Mouse (Mus musculus) liver, embryonic 12.5 days (tissue): Measurements from ENCODE around the gene Cdk12. TPM values are rescaled to one million over a fixed set of nuclear protein-coding genes. Genes with fewer than 3 reads are reported as not detected.
"Not testable (repeated sequence)": the region's sequence is repeated elsewhere in the genome, so short reads cannot be mapped to it uniquely, and the experiment has no call there.

Source experiments
- ATAC-seq: fragments of 200-750 bp; cut with Nextera tagmentation; 2 replicates; pipeline ENCODE4 v1.8.0; 2017; ENCODE audit warnings: moderate number of reproducible peaks, mild to moderate bottlenecking, moderate library complexity
- H3K27ac ChIP-seq: fragments of 300-500 bp; sonication (generic); 2 replicates; pipeline ENCODE4 v1.5.1; 2016; ENCODE audit warnings: mild to moderate bottlenecking
- H3K27me3 ChIP-seq: fragments of 300-500 bp; sonication (generic); replicated peaks from 2 replicates; pipeline ENCODE4 v1.6.1; 2016; ENCODE audit warnings: mild to moderate bottlenecking, moderate library complexity
- H3K36me3 ChIP-seq: fragments of 300-500 bp; sonication (generic); 2 replicates; pipeline ENCODE4 v1.6.1; 2016; ENCODE audit warnings: mild to moderate bottlenecking, moderate library complexity
- H3K4me1 ChIP-seq: fragments of 300-500 bp; sonication (generic); 2 replicates; pipeline ENCODE4 v1.6.1; 2016
- H3K4me2 ChIP-seq: fragments of 300-500 bp; sonication (generic); 2 replicates; pipeline ENCODE4 v1.6.1; 2016; ENCODE audit warnings: mild to moderate bottlenecking, moderate library complexity
- H3K4me3 ChIP-seq: fragments of 300-500 bp; sonication (generic); 2 replicates; pipeline ENCODE4 v1.5.1; 2016; ENCODE audit warnings: mild to moderate bottlenecking, moderate library complexity
- H3K9ac ChIP-seq: fragments of 300-500 bp; sonication (generic); 2 replicates; pipeline ENCODE4 v1.6.1; 2016; ENCODE audit warnings: mild to moderate bottlenecking, moderate library complexity
- H3K9me3 ChIP-seq: fragments of 300-500 bp; sonication (generic); replicated peaks from 2 replicates; pipeline ENCODE4 v1.6.1; 2016; ENCODE audit warnings: mild to moderate bottlenecking, moderate library complexity
- whole genome bisulfite sequencing: fragments of 180-500 bp; shearing (Covaris S2); methylation state at CpG from one replicate; pipeline ENCODE4 v1.1.7; 2016; ENCODE audit not compliant: insufficient replicate concordance; 5-methylcytosine and 5-hydroxymethylcytosine counted together
- polyA plus RNA-seq: library from polyadenylated mRNA; unstranded; fragments of >200 nt; fragmentation: Nextera tagmentation; extraction: Ambion mirVana; gene quantifications from 2 replicates; pipeline ENCODE4 v1.2.1, GENCODE M21; 2016

Gene Cdk12
- polyA plus RNA-seq, 1 experiment from 2014 or later, result 9.0 TPM

DNA sequence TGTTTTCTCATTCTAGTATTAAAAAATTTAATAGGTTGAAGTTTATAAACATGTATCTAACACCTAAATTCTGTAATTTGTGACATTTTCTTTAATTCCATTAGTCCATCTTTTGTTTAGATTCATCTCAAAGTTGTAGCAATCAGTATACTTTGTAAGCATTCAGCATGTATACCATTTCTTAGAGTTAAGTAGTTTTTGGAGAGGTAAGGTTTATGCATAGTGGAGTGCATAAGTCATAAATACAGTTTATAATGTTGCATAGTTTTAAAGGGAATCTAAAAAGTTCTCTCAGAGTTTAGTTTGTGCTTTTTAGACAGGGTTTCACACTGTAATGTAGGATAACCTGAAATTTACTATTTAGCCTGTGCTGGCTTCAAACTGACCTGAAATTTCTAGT lies 2.6 kb downstream of the Cdk12 start:
- Histone ChIP-seq H3K4me2 (peak overlapping the region; percentile 83), H3K4me3 (peak overlapping the region; percentile 51), H3K9me3 (no peaks in the 10 kb centered on the region), H3K4me1 (peaks cover 39% of the 10 kb centered on the region), H3K36me3 (peaks cover 41% of the 10 kb centered on the region), H3K27ac (no peak overlapping the region), H3K9ac (peak overlapping the region; percentile 52), H3K27me3 (no peaks in the 10 kb centered on the region)
- no peak for ATAC-seq

DNA sequence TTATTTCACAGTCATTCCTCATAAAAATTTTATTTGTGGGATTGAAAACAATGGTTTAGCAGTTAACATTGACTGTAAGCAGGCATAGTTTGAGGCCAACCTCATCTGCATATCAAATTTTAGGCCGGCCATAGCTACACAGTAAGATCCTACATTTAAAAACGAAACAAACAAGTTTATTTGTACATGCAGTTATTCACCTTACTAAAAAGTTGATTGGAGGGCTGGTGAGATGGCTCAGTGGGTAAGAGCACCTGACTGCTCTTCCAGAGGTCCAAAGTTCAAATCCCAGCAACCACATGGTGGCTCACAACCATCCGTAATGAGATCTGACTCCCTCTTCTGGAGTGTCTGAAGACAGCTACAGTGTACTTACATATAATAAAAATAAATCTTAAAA lies 3.4 kb downstream of the Cdk12 start:
- H3K9ac ChIP-seq, result peak overlapping the region; percentile 52
- not testable (repeated sequence) for H3K9me3 ChIP-seq, ATAC-seq, H3K27me3 ChIP-seq
- 55% methylated on average over 3 of the region's 3 CpGs for WGBS
- H3K4me2 ChIP-seq, result peak overlapping the region; percentile 65
- H3K36me3 ChIP-seq, result peaks cover 49% of the 10 kb centered on the region
- H3K4me1 ChIP-seq, result peaks cover 43% of the 10 kb centered on the region
- H3K27ac ChIP-seq, result peak overlapping the region; percentile 56; the same call in 1 of the 2 replicates
- peak overlapping the region; percentile 51 for H3K4me3 ChIP-seq

DNA sequence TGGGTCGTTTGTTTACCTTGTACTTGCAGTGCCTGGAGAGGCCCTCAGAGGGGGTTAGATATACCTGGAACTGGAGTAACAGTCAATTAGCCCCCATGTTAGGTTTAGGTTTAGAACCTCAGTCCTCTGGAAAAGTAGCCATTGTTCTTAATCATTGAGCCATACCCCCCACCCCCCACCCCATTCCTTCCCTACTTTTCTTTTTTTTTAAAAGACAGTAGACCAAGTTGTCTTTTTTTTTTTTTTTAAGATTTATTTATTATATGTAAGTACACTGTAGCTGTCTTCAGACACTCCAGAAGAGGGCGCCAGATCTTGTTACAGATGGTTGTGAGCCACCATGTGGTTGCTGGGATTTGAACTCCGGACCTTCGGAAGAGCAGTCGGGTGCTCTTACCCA lies 6.8 kb downstream of the Cdk12 start:
- not testable (repeated sequence) for H3K9me3 ChIP-seq, H3K27ac ChIP-seq, H3K4me2 ChIP-seq, H3K4me3 ChIP-seq, ATAC-seq, H3K27me3 ChIP-seq, H3K9ac ChIP-seq
- 70% methylated on average over 5 of the region's 5 CpGs for WGBS
- Histone ChIP-seq H3K36me3 (peaks cover 76% of the 10 kb centered on the region), H3K4me1 (peaks cover 66% of the 10 kb centered on the region)

DNA sequence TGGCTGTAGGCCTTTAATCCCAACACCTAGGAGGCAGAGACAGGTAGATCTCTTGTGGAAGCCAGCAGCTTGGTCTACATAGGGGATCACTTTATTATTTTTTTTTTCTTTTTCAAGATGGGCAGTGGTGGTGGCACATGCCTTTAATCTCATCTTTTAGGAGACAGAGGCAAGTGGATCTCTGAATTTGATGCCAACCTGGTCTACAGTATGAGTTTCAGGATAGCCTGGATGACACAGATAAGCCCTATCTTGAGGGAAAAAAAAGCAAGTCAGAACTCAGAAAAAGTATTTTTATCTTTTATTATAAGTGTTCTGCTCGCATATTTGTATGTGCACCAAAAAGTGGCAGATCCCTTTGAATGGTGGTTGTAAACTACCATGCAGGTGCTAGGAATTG lies 10.5 kb downstream of the Cdk12 start:
- H3K27ac ChIP-seq, result peak overlapping the region; percentile 84
- H3K4me3 ChIP-seq, result no peak overlapping the region
- ATAC-seq, result peak; percentile 82
- H3K9ac ChIP-seq, result 0 out of 2 replicates have a peak overlapping the region, but pooled peaks have one; percentile 7
- peaks cover 51% of the 10 kb centered on the region for H3K4me1 ChIP-seq
- H3K4me2 ChIP-seq, result peak overlapping the region; percentile 43
- peaks cover 86% of the 10 kb centered on the region for H3K36me3 ChIP-seq
- WGBS, result 26% methylated on average over 1 of the region's 1 CpGs
- H3K27me3 ChIP-seq, result no peaks in the 10 kb centered on the region
- H3K9me3 ChIP-seq, result no peaks in the 10 kb centered on the region

DNA sequence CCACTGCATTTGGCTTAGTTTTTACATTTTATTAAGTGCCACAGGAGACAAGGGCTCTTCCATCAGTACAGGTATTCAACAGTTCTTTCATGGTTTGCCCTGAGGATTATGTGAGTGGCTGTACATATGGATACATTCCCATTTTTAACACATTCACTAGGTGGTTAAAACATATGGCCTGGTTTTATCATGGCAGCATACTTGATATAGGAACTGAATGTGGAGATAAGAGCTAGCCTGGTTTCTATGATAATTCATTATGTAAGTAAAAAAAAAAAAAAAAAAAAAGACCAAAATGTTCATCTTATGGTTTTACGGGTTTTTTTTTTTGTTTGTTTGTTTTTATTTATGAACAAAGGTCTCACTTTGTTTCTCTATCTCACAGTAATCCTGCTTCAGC lies 23.5 kb downstream of the Cdk12 start:
- no peak for ATAC-seq
- H3K9ac ChIP-seq, result no peak overlapping the region

DNA sequence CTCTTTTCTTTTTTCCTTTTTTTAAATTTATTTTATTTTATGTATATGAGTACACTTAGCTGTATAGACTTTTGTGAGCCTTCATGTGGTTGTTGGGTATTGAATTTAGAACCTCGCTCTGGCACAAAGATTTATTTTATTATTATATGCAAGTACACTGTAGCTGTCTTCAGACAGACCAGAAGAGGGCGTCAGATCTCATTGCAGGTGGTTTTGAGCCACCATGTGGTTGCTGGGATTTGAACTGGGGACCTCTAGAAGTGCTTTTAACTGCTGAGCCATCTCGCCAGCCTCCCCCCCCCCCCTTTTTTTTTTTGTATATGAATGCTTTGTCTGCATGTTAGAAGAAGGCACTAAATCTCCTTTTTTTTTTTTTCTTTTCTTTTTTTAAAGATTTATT lies 35.6 kb downstream of the Cdk12 start:
- Histone ChIP-seq H3K9ac (no peak overlapping the region), H3K4me1 (peaks cover 4% of the 10 kb centered on the region), H3K27ac (no peak overlapping the region), H3K4me2 (no peak overlapping the region), H3K36me3 (peaks cover 88% of the 10 kb centered on the region), H3K4me3 (no peak overlapping the region), H3K27me3 (no peaks in the 10 kb centered on the region), H3K9me3 (no peaks in the 10 kb centered on the region)
- no peak for ATAC-seq
- WGBS, result 74% methylated on average over 3 of the region's 3 CpGs

More for the DNA sequence above, 23.5 kb downstream of the Cdk12 start:
- Histone ChIP-seq H3K36me3 (peaks cover 83% of the 10 kb centered on the region), H3K4me2 (no peak overlapping the region), H3K27me3 (no peaks in the 10 kb centered on the region), H3K4me1 (0 out of 2 replicates have a peak, but pooled peaks cover 5% of the 10 kb centered on the region), H3K4me3 (no peak overlapping the region), H3K9me3 (no peaks in the 10 kb centered on the region), H3K27ac (no peak overlapping the region)
- 89% methylated on average over 1 of the region's 1 CpGs for WGBS

DNA sequence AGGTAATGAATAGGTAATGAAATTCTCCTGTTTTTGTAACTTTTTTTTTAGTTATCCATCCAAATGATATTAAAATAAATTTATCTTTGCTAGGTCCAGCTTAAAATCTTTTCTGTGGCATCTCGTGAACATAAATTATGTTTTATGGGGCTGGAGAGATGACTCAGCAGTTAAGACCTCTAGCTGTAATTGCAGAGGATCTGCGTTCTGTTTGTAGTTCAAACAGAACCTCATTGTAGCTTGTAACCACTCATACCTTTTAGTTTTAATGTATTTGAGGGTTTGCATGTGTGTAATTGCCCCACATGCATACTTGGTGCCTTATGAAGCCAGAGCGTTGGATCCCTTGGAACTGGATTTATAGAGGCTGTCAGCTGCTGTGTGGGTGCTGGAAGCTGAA lies 36.1 kb downstream of the Cdk12 start:
- H3K4me1 ChIP-seq, result peaks cover 9% of the 10 kb centered on the region
- ATAC-seq, result no peak

DNA sequence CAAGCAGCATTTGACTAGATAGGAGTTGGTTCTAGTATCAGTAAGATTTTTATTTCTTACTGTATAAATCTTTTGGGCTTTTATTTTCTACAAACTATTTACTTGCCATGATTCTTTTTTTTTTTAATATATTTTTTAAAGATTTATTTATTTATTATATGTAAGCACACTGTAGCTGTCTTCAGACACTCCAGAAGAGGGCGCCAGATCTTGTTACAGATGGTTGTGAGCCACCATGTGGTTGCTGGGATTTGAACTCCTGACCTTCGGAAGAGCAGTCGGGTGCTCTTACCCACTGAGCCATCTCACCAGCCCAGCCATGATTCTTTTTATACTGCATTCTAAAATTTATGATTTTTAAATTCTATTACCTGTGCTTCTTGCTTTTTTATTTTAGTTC lies 40.1 kb downstream of the Cdk12 start:
- Histone ChIP-seq H3K4me1 (peaks cover 25% of the 10 kb centered on the region), H3K36me3 (peaks cover 90% of the 10 kb centered on the region)
- ATAC-seq, H3K9me3 ChIP-seq, H3K4me2 ChIP-seq, H3K27ac ChIP-seq, H3K4me3 ChIP-seq, H3K9ac ChIP-seq, H3K27me3 ChIP-seq: not testable (repeated sequence)
- 72% methylated on average over 3 of the region's 3 CpGs for WGBS

More for the DNA sequence above, 36.1 kb downstream of the Cdk12 start:
- H3K4me2 ChIP-seq, result no peak overlapping the region
- H3K4me3 ChIP-seq, result no peak overlapping the region
- no peaks in the 10 kb centered on the region for H3K27me3 ChIP-seq
- H3K36me3 ChIP-seq, result peaks cover 90% of the 10 kb centered on the region
- 88% methylated on average over 3 of the region's 3 CpGs for WGBS
- H3K27ac ChIP-seq, result no peak overlapping the region
- H3K9ac ChIP-seq, result no peak overlapping the region
- no peaks in the 10 kb centered on the region for H3K9me3 ChIP-seq

DNA sequence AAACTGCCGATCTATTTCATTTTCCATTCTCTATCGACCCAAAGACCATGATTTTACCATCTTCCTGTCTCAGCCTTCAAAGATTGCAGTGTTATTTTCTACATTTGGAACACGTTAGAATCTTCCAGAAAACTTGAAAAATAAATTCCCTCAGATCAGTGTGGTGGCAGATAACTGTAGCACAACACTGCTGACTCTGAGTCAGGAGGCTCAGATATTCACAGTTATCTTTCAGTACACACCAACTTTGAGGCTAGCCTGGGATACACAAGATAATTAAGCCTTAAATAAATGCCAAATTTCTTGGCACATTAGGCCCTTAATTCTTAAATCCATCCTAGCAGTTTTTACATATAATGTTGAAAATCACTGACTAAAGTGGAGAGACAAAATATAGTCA lies 41.6 kb downstream of the Cdk12 start:
- Histone ChIP-seq H3K9ac (no peak overlapping the region), H3K4me3 (no peak overlapping the region), H3K27me3 (no peaks in the 10 kb centered on the region), H3K4me2 (peak overlapping the region; percentile 31; the same call in 1 of the 2 replicates), H3K36me3 (peaks cover 76% of the 10 kb centered on the region), H3K9me3 (no peaks in the 10 kb centered on the region), H3K4me1 (peaks cover 25% of the 10 kb centered on the region), H3K27ac (peak overlapping the region; percentile 76; the same call in 1 of the 2 replicates)
- 56% methylated on average over 3 of the region's 3 CpGs for WGBS
- ATAC-seq, result peak; percentile 94

DNA sequence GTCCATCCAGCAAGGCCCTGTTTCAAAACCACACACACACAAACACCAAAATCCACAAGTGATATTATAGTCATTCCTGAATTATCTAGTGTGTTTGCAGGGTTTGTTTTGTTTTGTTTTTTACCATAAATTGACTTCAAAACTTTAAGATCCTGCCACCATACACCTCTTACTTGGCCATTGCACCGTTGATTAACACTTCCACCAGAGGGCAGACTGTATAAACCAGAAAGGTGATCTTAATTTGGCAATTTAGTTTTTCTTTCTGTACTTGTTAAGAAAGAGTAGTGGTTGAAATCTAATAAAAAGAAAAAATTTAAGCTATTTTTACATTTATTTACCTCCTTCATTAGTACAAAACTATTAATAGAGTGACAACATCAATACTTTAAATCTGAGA lies 44.5 kb downstream of the Cdk12 start:
- H3K9ac ChIP-seq, result no peak overlapping the region
- WGBS, result 82% methylated on average over 1 of the region's 1 CpGs
- H3K4me2 ChIP-seq, result no peak overlapping the region
- H3K9me3 ChIP-seq, result no peaks in the 10 kb centered on the region
- H3K27ac ChIP-seq, result no peak overlapping the region
- peaks cover 69% of the 10 kb centered on the region for H3K36me3 ChIP-seq
- no peak for ATAC-seq
- no peaks in the 10 kb centered on the region for H3K27me3 ChIP-seq
- H3K4me1 ChIP-seq, result peaks cover 25% of the 10 kb centered on the region
- no peak overlapping the region for H3K4me3 ChIP-seq

DNA sequence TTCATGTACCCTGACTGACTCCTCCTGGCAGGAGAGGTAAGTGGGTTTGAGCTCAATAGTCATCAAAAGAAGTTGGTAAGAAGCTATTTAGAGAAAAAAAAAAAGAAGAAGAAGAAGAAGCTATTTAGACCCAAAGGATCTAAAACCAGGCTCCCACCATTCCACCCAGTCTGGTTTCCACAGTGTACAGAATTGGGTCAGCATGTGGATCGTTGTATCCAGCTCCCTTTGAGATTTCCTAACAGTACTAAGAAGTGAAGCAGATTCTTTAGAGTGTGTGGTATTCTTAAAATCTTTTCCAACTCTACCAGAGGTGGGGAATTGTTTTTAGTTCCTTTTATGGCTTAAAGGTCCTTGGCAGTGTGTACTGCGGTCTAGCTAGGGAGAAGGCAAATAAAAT lies 50.9 kb downstream of the Cdk12 start:
- no peak overlapping the region for H3K9ac ChIP-seq
- no peaks in the 10 kb centered on the region for H3K4me1 ChIP-seq
- 86% methylated on average over 2 of the region's 2 CpGs for WGBS
- peaks cover 35% of the 10 kb centered on the region for H3K36me3 ChIP-seq
- H3K4me3 ChIP-seq, result no peak overlapping the region
- no peaks in the 10 kb centered on the region for H3K9me3 ChIP-seq
- no peaks in the 10 kb centered on the region for H3K27me3 ChIP-seq
- ATAC-seq, result no peak
- no peak overlapping the region for H3K27ac ChIP-seq
- no peak overlapping the region for H3K4me2 ChIP-seq

DNA sequence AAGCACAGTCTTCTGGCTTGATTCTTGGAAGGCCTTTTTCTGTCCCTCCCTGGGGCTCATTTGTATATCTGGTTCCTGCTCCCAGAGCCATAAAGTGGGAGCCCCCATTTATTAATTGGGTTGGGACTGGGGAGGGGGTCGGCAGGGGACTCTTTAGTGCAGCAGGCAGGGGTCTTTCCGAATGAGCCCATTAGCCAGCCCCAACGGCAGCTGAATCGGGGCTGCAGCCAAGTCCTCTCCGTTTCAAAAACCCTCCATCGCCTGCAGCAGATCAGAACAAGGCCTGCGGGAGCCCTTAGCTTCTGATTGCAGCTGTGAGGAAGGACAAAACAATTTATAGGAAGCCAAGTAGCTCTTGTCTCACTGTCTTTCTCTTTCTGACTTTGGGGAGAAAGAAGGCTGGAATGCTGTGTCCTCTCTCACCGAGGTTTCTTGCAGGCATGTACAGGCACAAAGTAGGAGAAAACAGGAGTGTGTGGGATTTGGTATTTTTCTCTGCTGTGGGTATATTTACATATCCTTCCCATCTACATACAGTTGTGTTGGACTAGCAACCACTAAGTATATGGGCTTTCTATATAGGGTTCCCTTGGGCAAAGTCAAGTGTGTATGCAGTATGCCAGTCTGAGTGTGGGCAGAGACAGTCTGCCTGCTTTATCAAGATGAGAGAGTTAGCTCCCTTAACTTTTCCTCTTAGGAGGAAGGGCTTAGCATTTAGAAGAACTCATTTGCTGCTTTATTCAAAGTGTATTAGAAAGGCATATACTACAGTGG lies 58.0 kb downstream of the Cdk12 start:
- no peak overlapping the region for H3K4me3 ChIP-seq
- H3K27me3 ChIP-seq, result no peaks in the 10 kb centered on the region
- WGBS, result 78% methylated on average over 8 of the region's 8 CpGs
- H3K4me2 ChIP-seq, result no peak overlapping the region
- no peaks in the 10 kb centered on the region for H3K9me3 ChIP-seq
- peaks cover 34% of the 10 kb centered on the region for H3K36me3 ChIP-seq
- H3K9ac ChIP-seq, result no peak overlapping the region
- no peak for ATAC-seq
- H3K4me1 ChIP-seq, result no peaks in the 10 kb centered on the region
- no peak overlapping the region for H3K27ac ChIP-seq

DNA sequence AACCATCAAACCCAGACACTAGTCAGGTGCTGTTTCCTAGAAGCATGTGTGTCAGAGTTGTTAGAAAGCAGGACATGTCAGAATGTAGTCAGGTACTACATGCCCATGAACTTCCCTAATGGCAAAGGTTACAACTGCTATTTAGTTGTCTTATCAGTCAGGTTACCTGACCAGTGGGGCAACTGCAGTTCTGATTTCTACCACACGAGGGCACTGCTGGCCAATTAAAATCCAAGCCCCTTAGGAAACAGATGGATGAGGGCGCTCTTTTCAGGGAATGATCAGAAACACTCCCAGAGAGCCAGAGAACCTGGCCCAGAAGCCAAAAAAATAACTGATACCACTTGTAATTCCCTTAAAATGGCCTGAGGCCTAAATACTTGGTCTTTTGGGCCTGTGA lies 62.2 kb downstream of the Cdk12 start:
- Histone ChIP-seq H3K27ac (no peak overlapping the region), H3K9me3 (no peaks in the 10 kb centered on the region), H3K4me1 (no peaks in the 10 kb centered on the region), H3K27me3 (no peaks in the 10 kb centered on the region), H3K4me3 (no peak overlapping the region), H3K4me2 (no peak overlapping the region), H3K36me3 (peaks cover 61% of the 10 kb centered on the region), H3K9ac (no peak overlapping the region)
- ATAC-seq, result no peak
- 10% methylated on average over 2 of the region's 2 CpGs for WGBS
